In genomic region chr1:191802093-191802819, GRCm38 (mm10) we compare ENCODE assay signal across 13 mouse cellular contexts. TPM values are rescaled to one million over a fixed set of nuclear protein-coding genes. Genes with fewer than 3 reads are reported as not detected.
DNase-seq lines count a peak whose midpoint lies in the region; ATAC-seq and TF ChIP-seq lines count a peak whose summit lies in the region.
"Had no signal": no experiment of that assay in that cellular context is flagged by ENCODE, and none has a peak within 500 bp of the region (broad histone marks: within the 10 kb centered on the region; RNA-seq: fewer than 3 reads in every experiment).

No protein-coding gene starts in this region.

- 64% methylated on average over 9 of the region's 9 CpGs for WGBS in heart, embryonic 15.5 days
- 54% methylated on average over 9 of the region's 9 CpGs for WGBS in stomach, postnatal 0 days

- no peaks in the 10 kb centered on the region for H3K36me3 ChIP-seq in heart, embryonic 15.5 days
- H3K36me3 ChIP-seq in stomach, postnatal 0 days (ENCODE audit: control insufficient read depth, insufficient read depth, low read length), result no peaks in the 10 kb centered on the region
- H3K36me3 ChIP-seq: hindbrain, embryonic 13.5 days had no signal

- peak; percentile 69 for TF ChIP-seq EP300 in stomach, postnatal 0 days (optimal IDR thresholded peaks at IDR 0.05)

- no peak for DNase-seq in heart, adult 11 months
- peak; percentile 72 for DNase-seq in urinary bladder, postnatal 14 days (ENCODE audit: low spot score)
- DNase-seq in urinary bladder, adult 2 months (ENCODE audit: low spot score), result no peak
- peak; percentile 36 for DNase-seq in induced T-regulatory cell, adult 2 months (ENCODE audit: low read depth)
- peak; percentile 52 for DNase-seq in stomach, postnatal 0 days (ENCODE audit: low spot score)
- no peak for DNase-seq in embryo, embryonic 11 days
- no peak for DNase-seq in left cerebral cortex, adult 8-10 months (ENCODE audit: low spot score in 2 of 2)
- DNase-seq: cerebellum, postnatal 14 days; gastrocnemius, postnatal 10 days; thymus, adult 18-20 months had no signal

- TF ChIP-seq CTCF in stomach, postnatal 0 days (IDR thresholded peaks at IDR 0.05; ENCODE audit: low read depth), result no peak

- ATAC-seq in heart, embryonic 15.5 days (replicated peaks; ENCODE audit: insufficient number of reproducible peaks, insufficient read depth, low FRiP score, low read depth), result no peak
- peak; percentile 83 for ATAC-seq in stomach, postnatal 0 days (ENCODE audit: low FRiP score, low TSS enrichment)
- ATAC-seq: CD4-positive, CD25-positive, alpha-beta regulatory T cell, adult 4 months had no signal

- H3K27me3 ChIP-seq in heart, embryonic 15.5 days, result no peaks in the 10 kb centered on the region
- H3K27me3 ChIP-seq in stomach, postnatal 0 days (ENCODE audit: control insufficient read depth, insufficient read depth, low read length), result no peaks in the 10 kb centered on the region
- H3K27me3 ChIP-seq: hindbrain, embryonic 13.5 days had no signal

- H3K4me1 ChIP-seq in heart, embryonic 15.5 days (replicated peaks), result peaks cover 13% of the 10 kb centered on the region
- H3K4me1 ChIP-seq in stomach, postnatal 0 days (replicated peaks; ENCODE audit: control insufficient read depth, insufficient read depth), result no peaks in the 10 kb centered on the region
- H3K4me1 ChIP-seq: hindbrain, embryonic 13.5 days had no signal

- H3K4me3 ChIP-seq in heart, embryonic 15.5 days, result no peak overlapping the region
- H3K4me3 ChIP-seq in stomach, postnatal 0 days (ENCODE audit: low read depth, low read length), result no peak overlapping the region
- H3K4me3 ChIP-seq: hindbrain, embryonic 13.5 days had no signal

- H3K27ac ChIP-seq in heart, embryonic 15.5 days, result peak overlapping the region; percentile 38; the same call in 1 of the 2 replicates
- H3K27ac ChIP-seq in stomach, postnatal 0 days (replicated peaks), result peak overlapping the region; percentile 87
- H3K27ac ChIP-seq: hindbrain, embryonic 13.5 days had no signal

- peaks cover 3% of the 10 kb centered on the region; the same call in 1 of the 2 replicates for H3K9me3 ChIP-seq in heart, embryonic 15.5 days (replicated peaks)
- no peaks in the 10 kb centered on the region for H3K9me3 ChIP-seq in stomach, postnatal 0 days (ENCODE audit: control insufficient read depth, low read length)

- H3K9ac ChIP-seq in heart, embryonic 15.5 days, result no peak overlapping the region
- H3K9ac ChIP-seq in stomach, postnatal 0 days (ENCODE audit: low read length), result no peak overlapping the region
- H3K9ac ChIP-seq: hindbrain, embryonic 13.5 days had no signal

- peak overlapping the region; percentile 28; the same call in 1 of the 2 replicates for H3K4me2 ChIP-seq in heart, embryonic 15.5 days
- peak overlapping the region; percentile 25; the same call in 1 of the 2 replicates for H3K4me2 ChIP-seq in stomach, postnatal 0 days (replicated peaks; ENCODE audit: low read depth)
- H3K4me2 ChIP-seq: hindbrain, embryonic 13.5 days had no signal

RNA-seq across cellular contexts. Expression of gene Nek2, which starts 19.0 kb away (rescaled TPM):
- 30.9 and 35.4 TPM in 2 replicates for polyA plus RNA-seq in heart, embryonic 15.5 days (2015; fragmentation: Nextera tagmentation; extraction: Ambion mirVana)
- 0.81 and 1.1 TPM in 2 replicates for polyA plus RNA-seq in urinary bladder, adult 2 months (2012; rRNA removed)
- polyA plus RNA-seq in stomach, postnatal 0 days (2015; fragmentation: Nextera tagmentation; extraction: Ambion mirVana), result 7.9 and 10.6 TPM in 2 replicates
- 1 to 10 TPM; 1.1 to 2.2 (median 1.4) TPM for total RNA-seq in left cerebral cortex, adult 8-10 months (2022)

Comparison
In these comparisons a context has a peak if more than half of its experiments do, and no peak if none do; other contexts are left out.
1. DNase-seq: peak in urinary bladder, postnatal 14 days (single experiment), induced T-regulatory cell, adult 2 months (single experiment) and stomach, postnatal 0 days (single experiment); none in heart, adult 11 months (single experiment), urinary bladder, adult 2 months (single experiment), embryo, embryonic 11 days (single experiment) and left cerebral cortex, adult 8-10 months (0 of 2).